Mouse (Mus musculus) spleen, adult 2 months (tissue): ENCODE data around the gene Akap6. TPM values are rescaled to one million over a fixed set of nuclear protein-coding genes. Genes with fewer than 3 reads are reported as not detected.

ENCODE experiments used
- DNase-seq, 2 experiments: peaks; one replicate each; pipeline versions ENCODE4 v3.0.0 to v3.0.0-alpha.2; 2012 to 2021; ENCODE audit warnings: low spot score in 2 of 2, low read depth in 1 of 2
- H3K27ac ChIP-seq: fragments of 200-500 bp; 2 replicates; pipeline ENCODE4 v1.5.1; 2012; ENCODE audit warnings: low read length, inconsistent platforms; ENCODE audit not compliant: insufficient read depth
- H3K27me3 ChIP-seq: fragments of 200-500 bp; 2 replicates; pipeline ENCODE4 v1.6.1; 2012; ENCODE audit warnings: mild to moderate bottlenecking, moderate library complexity, low read length, inconsistent platforms; ENCODE audit not compliant: control insufficient read depth, insufficient read depth
- H3K36me3 ChIP-seq: fragments of 200-500 bp; 2 replicates; pipeline ENCODE4 v1.6.1; 2012; ENCODE audit warnings: mild to moderate bottlenecking, low read length, inconsistent platforms; ENCODE audit not compliant: control insufficient read depth, insufficient read depth
- H3K4me1 ChIP-seq: fragments of 200-500 bp; 2 replicates; pipeline ENCODE4 v1.6.1; 2011; ENCODE audit warnings: inconsistent platforms; ENCODE audit not compliant: control insufficient read depth, insufficient read depth, insufficient read length
- H3K4me3 ChIP-seq: fragments of 200-500 bp; 2 replicates; pipeline ENCODE4 v1.5.1; 2011; ENCODE audit warnings: mild to moderate bottlenecking, inconsistent platforms; ENCODE audit not compliant: insufficient read depth, insufficient read length; ENCODE audit errors: extremely low read depth
- CTCF ChIP-seq: fragments of 200-500 bp; IDR thresholded peaks from 2 replicates; pipeline ENCODE4 v1.5.1; 2011; ENCODE audit warnings: mild to moderate bottlenecking, inconsistent platforms; ENCODE audit not compliant: insufficient read depth, insufficient read length, insufficient replicate concordance; ENCODE audit errors: extremely low read depth
- POLR2A ChIP-seq: fragments of 200-500 bp; IDR thresholded peaks from 2 replicates; pipeline ENCODE4 v1.6.1; 2011; ENCODE audit warnings: low read depth, low read length, inconsistent platforms
- WGBS: fragments of 180-500 bp; shearing (Covaris S2); methylation state at CpG from one replicate; pipeline ENCODE4 v1.1.7; 2018; 5-methylcytosine and 5-hydroxymethylcytosine counted together
- polyA plus RNA-seq: library from polyadenylated mRNA; depleted of rRNA; stranded (reverse); fragments of >200 nt; gene quantifications from 2 replicates; pipeline ENCODE4 v1.2.3, GENCODE M21; 2012

Gene Akap6
- polyA plus RNA-seq, 1 experiment = 0.02 TPM

DNA sequence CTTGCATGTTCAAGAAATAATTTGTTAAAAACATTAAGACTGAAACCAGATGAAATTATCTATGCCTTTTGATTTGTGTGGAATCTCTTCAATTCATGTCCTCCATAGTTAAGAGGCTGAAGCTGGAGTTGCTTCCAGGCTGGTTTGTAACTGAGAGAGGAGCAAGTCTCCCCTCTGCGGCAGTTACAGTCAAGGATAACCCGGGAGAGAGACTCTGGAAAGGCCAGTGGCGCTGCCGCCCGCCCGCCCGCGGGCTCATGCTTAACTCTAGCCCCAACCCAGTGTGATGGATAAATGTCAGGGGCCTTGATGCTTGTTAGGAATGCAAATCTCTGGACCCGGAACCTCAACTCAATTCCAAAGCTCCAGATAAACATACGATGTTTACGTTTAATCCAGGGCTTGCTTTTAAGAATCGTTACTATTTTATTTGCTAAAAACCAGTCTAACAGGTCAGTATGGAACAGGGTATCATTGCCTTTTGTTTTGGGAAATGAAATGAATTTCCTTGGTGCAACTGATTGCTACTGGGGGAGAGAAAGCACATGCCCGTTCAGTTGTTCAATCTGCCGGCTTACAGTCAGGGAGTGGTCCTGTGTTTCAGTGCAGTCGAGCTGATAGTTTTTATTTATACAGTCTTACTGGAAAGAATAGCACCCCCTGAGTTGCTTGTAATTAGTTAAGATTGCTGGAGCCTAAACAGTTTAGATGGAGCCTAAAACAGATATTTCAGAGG lies 946 bp downstream of the Akap6 start:
- H3K27me3 ChIP-seq = no peaks in the 10 kb centered on the region
- no peak overlapping the region for H3K4me3 ChIP-seq
- no peaks in the 10 kb centered on the region for H3K4me1 ChIP-seq
- TF ChIP-seq CTCF (no peak), POLR2A (no peak)
- H3K27ac ChIP-seq = no peak overlapping the region
- no peaks in the 10 kb centered on the region for H3K36me3 ChIP-seq
- no peak for DNase-seq
- 92% methylated on average over 15 of the region's 15 CpGs for WGBS

DNA sequence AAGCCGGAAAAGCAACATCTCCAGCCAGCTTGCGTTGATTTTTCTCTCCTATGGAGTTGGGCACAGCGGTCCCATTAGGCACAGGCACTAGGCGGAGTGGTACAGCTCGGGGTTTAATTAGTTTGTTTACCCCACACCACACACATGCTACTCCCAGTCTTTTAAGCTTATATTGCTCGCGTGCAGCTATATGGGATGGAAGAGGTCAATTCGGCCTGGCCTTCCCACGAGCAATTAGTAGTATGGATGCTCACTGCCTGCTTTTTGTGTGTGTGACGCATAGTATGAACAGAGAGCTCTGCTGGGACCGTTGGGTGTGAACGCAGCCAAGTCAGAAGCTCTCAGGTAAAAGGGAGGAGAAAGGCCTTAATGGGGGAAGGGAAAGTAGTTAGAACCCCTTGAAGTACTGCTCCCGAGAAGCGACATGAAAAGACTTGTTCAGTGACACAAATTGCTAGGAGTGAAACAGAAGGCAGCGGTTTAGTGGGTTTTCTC lies 1.6 kb downstream of the Akap6 start:
- 0 out of 2 replicates have a peak overlapping the region, but pooled peaks have one; percentile 21 for H3K4me3 ChIP-seq
- WGBS = 60% methylated on average over 15 of the region's 15 CpGs

DNA sequence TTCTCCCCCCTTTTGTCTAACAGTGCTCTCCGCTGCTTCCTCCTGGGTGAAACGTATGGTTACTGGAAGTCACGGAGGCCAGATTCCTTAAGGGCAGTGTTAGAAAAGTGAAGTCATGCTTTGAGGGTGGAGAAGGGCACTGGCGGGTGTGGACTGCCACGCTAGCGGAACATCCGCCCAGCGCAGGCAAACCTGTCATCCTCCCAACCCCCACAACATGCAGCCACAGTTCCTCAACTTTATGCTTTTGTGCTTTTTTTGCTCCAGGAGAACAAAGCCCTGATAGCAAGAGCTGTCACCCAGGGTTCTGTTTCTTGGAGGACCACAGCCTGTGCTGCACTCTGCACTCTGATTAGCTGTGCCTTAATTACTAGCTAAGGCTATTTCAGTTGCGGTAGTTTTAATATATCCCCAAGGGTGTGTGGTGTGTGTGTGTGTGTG lies 2.0 kb downstream of the Akap6 start:
- Histone ChIP-seq H3K36me3 (no peaks in the 10 kb centered on the region), H3K27me3 (no peaks in the 10 kb centered on the region), H3K27ac (no peak overlapping the region), H3K4me1 (no peaks in the 10 kb centered on the region), H3K4me3 (peak overlapping the region; percentile 21; the same call in 1 of the 2 replicates)
- 5% methylated on average over 9 of the region's 9 CpGs for WGBS
- peak in 1 of 2 experiments; percentile 5 for DNase-seq
- TF ChIP-seq CTCF = no peak
- TF ChIP-seq POLR2A = no peak

More for the DNA sequence above, 1.6 kb downstream of the Akap6 start:
- Histone ChIP-seq H3K36me3 (no peaks in the 10 kb centered on the region), H3K27ac (no peak overlapping the region), H3K27me3 (no peaks in the 10 kb centered on the region), H3K4me1 (no peaks in the 10 kb centered on the region)
- TF ChIP-seq POLR2A (no peak), CTCF (no peak)
- no peak for DNase-seq

DNA sequence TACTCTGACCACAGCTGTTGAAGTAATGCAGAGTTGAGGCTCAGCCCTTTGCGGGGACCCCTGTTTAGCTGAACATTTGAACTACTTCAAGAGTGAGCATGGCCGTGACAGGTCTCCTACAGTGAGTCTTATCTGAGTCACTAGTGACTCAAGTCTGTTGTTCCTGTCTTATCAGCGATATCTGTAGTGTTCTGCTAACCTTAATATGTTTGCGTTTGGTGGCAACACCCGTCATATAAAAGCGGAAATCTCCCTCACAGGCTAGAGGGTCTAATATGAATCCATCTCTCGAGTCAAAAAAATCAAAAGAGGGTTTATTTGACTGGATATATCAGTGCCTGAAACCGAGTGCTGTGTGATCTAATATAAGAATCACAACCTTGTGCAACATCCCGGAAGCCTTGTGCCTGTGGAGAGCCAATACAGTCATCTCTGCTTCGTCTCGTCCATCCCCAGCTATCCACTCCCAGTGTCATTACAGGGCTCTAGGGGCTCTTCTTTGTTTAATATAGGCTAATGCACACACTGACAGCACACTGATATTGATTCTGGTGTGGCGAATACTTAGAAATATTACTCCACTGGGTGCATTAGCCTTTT lies 3.3 kb downstream of the Akap6 start:
- no peaks in the 10 kb centered on the region for H3K27me3 ChIP-seq
- H3K27ac ChIP-seq = no peak overlapping the region
- DNase-seq = no peak
- H3K4me1 ChIP-seq = no peaks in the 10 kb centered on the region
- 87% methylated on average over 12 of the region's 12 CpGs for WGBS
- TF ChIP-seq POLR2A (no peak), CTCF (no peak)
- H3K4me3 ChIP-seq = no peak overlapping the region
- no peaks in the 10 kb centered on the region for H3K36me3 ChIP-seq

DNA sequence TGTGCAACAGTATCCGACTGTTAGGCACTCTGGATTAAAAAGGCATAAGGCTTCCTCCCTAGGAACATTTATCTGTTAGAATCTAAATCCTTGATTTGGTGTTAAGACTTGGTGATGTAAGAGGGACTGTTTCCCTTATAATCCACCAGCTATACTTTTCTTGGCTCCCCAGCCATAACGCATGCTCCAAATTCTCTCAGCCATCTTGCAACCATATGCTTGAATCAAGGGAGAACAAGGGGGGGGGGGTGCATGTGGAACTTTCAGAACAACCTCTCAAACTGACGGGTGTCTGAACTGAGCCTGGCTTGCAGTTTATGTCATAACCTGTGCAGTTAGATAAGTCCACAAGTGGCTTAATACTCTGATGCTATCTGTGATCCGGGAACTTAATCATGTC lies 4.9 kb downstream of the Akap6 start:
- 83% methylated on average over 4 of the region's 4 CpGs for WGBS
- Histone ChIP-seq H3K36me3 (no peaks in the 10 kb centered on the region), H3K27ac (no peak overlapping the region), H3K27me3 (no peaks in the 10 kb centered on the region), H3K4me1 (no peaks in the 10 kb centered on the region), H3K4me3 (no peak overlapping the region)
- no peak for DNase-seq
- TF ChIP-seq CTCF (no peak), POLR2A (no peak)

DNA sequence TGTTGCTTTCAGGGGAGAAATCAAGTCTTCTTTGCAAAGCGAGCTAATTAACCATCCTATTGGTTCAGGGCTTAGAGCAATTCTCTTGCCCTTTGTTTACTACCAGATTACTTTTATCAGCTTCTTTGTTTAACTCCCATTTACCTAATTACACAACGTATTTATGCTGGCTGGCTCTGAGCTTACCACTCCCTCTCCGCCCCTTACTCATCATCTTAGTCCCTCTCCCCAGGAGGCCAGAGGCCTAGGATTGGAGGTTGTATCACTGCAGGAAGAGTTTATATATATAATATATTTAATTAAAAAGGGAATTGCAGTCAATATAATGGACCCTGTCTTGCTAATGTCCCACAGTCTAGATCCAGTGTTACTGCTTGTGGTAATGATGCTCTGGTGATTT lies 5.6 kb downstream of the Akap6 start:
- TF ChIP-seq CTCF (no peak), POLR2A (no peak)
- no peak for DNase-seq
- no peaks in the 10 kb centered on the region for H3K27me3 ChIP-seq
- no peak overlapping the region for H3K27ac ChIP-seq
- WGBS = 85% methylated on average over 3 of the region's 3 CpGs
- no peaks in the 10 kb centered on the region for H3K36me3 ChIP-seq
- H3K4me1 ChIP-seq = no peaks in the 10 kb centered on the region
- H3K4me3 ChIP-seq = no peak overlapping the region

DNA sequence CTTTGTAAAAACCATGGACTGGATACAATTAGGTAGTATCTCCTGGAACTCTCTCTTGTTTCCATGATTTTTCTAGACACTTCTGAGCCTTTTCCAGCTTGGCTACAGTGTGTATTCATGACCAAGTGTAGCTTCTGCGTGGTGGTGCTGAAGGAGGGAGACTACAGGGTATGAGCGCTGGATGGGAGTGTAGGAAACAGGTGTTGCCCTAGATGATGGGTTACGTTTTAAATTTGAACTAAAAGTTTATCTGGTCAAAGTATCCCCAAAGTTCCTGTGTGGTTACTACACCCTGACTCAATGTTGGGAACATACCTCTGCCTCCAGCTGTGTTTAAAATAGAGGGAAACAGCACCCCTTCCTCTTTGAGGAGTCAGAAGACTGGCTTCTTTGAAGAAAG lies 12.2 kb downstream of the Akap6 start:
- no peaks in the 10 kb centered on the region for H3K36me3 ChIP-seq
- no peaks in the 10 kb centered on the region for H3K4me1 ChIP-seq
- H3K27ac ChIP-seq = no peak overlapping the region
- 20% methylated on average over 3 of the region's 3 CpGs for WGBS
- no peak for TF ChIP-seq POLR2A
- TF ChIP-seq CTCF = no peak
- H3K27me3 ChIP-seq = no peaks in the 10 kb centered on the region
- DNase-seq = no peak
- H3K4me3 ChIP-seq = no peak overlapping the region
